Mouse (Mus musculus): ENCODE data around the gene Atxn7l2. TPM values are rescaled to one million over a fixed set of nuclear protein-coding genes. Genes with fewer than 3 reads are reported as not detected.

The Atxn7l2 gene
- polyA plus RNA-seq (2015; fragmentation: Nextera tagmentation; extraction: Ambion mirVana) = 3.4 and 4.0 TPM in 2 replicates

DNA sequence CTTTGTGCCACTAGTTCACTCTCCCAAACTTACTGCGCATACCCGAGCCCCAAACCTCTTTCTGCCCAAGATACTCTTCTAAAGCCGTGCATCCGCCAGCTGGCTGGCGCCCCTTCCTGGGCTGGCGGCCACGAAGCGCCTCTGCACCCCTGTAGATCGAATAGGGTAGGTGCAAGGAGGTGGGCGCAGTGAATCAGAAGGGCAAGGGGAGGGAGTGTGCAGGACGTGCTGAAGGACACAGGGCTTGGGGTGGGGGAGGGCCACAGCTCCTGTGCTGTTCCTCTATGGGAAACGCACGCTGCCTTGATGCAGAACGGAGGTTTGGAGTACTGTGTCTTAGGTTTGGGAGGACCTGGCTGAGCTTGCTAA lies at the start of gene Atxn7l2:
TSS of gene Atxn7l2 (minus strand) at position 164 of the 369 bp plus-strand sequence.
- H3K27me3 ChIP-seq (replicated peaks; ENCODE audit: control insufficient read depth, insufficient read depth, low read length) = 0 out of 2 replicates have a peak, but pooled peaks cover 3% of the 10 kb centered on the region
- H3K36me3 ChIP-seq (ENCODE audit: control insufficient read depth, insufficient read depth) = peaks cover 15% of the 10 kb centered on the region
- peak; percentile 40 for ATAC-seq
- H3K9ac ChIP-seq (ENCODE audit: low read depth, low read length) = peak within 1 kb of the TSS; percentile 75
- peak; percentile 62 for TF ChIP-seq CTCF (IDR thresholded peaks at IDR 0.05; ENCODE audit: low read depth)
- no peaks in the 10 kb centered on the region for H3K9me3 ChIP-seq (ENCODE audit: control insufficient read depth)
- peak within 1 kb of the TSS; percentile 73 for H3K4me3 ChIP-seq (ENCODE audit: low read depth, low read length)
- H3K27ac ChIP-seq (ENCODE audit: low read depth, low read length) = peak within 1 kb of the TSS; percentile 80
- peaks cover 5% of the 10 kb centered on the region for H3K4me1 ChIP-seq (replicated peaks; ENCODE audit: control insufficient read depth, insufficient read depth, low read length)
- WGBS = 0% methylated on average over 14 of the region's 14 CpGs
- peak within 1 kb of the TSS; percentile 95 for H3K4me2 ChIP-seq (replicated peaks; ENCODE audit: low read depth)

DNA sequence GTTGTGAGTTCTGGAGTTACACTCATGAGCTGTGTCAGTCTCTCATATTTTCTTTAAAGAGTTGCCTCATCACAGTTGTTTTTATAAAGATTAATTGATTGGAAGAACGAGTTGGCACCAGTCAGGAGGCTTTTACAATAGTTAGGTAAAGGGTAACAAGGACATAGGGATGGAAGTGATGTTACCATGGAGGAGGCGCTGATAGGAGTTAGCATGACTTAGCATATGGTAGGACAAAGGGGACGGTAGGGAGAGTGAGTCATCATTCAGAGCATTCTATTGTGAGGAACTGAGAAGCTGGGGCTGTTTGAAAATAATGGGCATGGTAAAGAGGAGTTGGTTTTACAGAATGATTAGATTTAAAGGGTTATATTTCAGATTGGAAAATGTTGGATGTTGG lies 48.6 kb upstream of the Atxn7l2 start:
- Histone ChIP-seq H3K4me2 (replicated peaks; ENCODE audit: low read depth) (no peak overlapping the region; the same call in 1 of the 2 replicates), H3K27ac (ENCODE audit: low read depth, low read length) (no peak overlapping the region), H3K4me1 (replicated peaks; ENCODE audit: control insufficient read depth, insufficient read depth, low read length) (no peaks in the 10 kb centered on the region), H3K9me3 (ENCODE audit: control insufficient read depth) (no peaks in the 10 kb centered on the region), H3K4me3 (ENCODE audit: low read depth, low read length) (no peak overlapping the region), H3K36me3 (ENCODE audit: control insufficient read depth, insufficient read depth) (peaks cover 16% of the 10 kb centered on the region), H3K27me3 (replicated peaks; ENCODE audit: control insufficient read depth, insufficient read depth, low read length) (no peaks in the 10 kb centered on the region), H3K9ac (ENCODE audit: low read depth, low read length) (no peak overlapping the region)
- WGBS = 57% methylated on average over 3 of the region's 3 CpGs
- no peak for TF ChIP-seq CTCF (IDR thresholded peaks at IDR 0.05; ENCODE audit: low read depth)
- ATAC-seq = no peak

DNA sequence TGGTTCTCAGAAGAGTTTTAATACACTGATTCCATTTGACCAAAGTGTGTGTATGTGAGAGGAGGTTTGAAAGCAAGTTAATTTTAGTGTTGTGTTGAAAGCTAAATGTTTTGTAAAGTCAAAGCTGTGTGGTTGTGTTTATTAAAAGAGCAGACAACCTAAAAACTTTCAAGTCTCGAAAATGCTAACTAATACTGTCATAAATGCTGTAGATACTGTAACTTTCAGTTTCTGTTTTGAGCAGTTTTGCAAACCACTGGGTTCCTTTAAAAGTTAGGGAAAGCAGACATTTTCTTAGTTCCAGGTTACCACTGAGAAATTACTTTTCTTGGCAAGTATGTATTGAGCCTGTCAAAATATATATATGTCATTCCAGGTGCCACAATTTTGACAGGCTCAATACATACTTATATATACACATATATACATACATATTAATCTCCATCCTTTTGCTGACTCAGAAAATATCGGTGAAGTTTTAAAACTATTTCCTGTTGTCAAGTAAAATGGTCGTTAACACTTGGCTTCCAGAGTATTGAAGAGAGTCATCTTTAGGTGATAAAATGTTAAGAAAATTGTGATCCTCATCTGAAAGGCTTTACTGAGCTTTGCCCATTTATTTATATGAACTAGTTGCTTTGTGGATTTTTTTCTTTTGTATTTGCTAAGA lies 47.2 kb upstream of the Atxn7l2 start:
- TF ChIP-seq CTCF (IDR thresholded peaks at IDR 0.05; ENCODE audit: low read depth) = no peak
- peak overlapping the region; percentile 71 for H3K27ac ChIP-seq (ENCODE audit: low read depth, low read length)
- no peak for ATAC-seq
- no peaks in the 10 kb centered on the region for H3K4me1 ChIP-seq (replicated peaks; ENCODE audit: control insufficient read depth, insufficient read depth, low read length)
- peak overlapping the region; percentile 91 for H3K4me3 ChIP-seq (ENCODE audit: low read depth, low read length)
- no peaks in the 10 kb centered on the region for H3K27me3 ChIP-seq (replicated peaks; ENCODE audit: control insufficient read depth, insufficient read depth, low read length)
- no peaks in the 10 kb centered on the region for H3K9me3 ChIP-seq (ENCODE audit: control insufficient read depth)
- 40% methylated on average over 3 of the region's 3 CpGs for WGBS
- H3K9ac ChIP-seq (ENCODE audit: low read depth, low read length) = peak overlapping the region; percentile 83
- peaks cover 10% of the 10 kb centered on the region; the same call in 1 of the 2 replicates for H3K36me3 ChIP-seq (ENCODE audit: control insufficient read depth, insufficient read depth)
- peak overlapping the region; percentile 86 for H3K4me2 ChIP-seq (replicated peaks; ENCODE audit: low read depth)

DNA sequence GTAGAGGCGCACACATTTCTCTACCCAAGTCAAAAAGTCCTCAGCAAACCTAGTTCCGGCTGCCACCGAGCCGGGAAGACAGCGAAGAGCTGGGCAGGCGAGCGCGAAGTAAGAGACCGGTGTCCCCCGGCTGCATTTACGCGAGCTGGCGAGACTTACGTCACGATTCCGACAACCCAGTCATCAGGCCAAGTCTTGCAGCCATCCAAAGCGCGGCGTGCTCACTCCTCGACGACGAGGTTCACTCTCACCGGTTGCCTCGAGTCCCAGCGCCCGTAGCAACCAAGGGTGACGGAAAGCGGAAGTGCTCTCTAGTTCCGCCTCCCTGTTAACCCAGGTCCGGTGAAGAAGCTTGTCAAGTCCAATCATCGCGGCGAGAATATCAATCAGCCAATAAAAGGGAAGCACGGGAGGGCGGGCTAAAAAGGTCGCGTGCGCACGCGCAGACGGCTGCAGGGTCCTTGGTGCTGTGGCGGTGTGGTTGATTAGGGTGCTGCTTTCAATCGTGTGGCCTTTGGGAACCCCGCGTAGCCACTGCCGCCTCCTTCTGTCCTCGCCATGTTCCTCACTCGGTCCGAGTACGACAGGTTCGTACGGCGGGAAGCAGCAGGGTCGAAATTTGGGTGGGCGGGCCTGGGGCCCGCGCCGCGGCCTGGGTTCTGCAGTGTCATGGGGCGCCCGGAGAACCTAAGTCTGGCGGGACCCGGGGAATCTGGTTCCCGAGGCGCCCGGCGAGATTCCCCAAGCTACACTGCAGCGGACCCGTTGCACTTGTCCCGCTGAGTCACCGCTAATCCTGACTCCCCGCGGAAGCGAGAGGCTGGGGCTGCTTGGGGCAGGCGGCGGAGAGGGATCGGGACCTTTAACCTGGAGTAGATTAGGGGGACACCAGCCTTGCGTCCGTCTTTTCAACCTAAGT lies 46.2 kb upstream of the Atxn7l2 start, which contains the start of gene Psma5:
TSS of gene Psma5 (plus strand) at position 208 of the 919 bp plus-strand sequence.
- Histone ChIP-seq H3K27me3 (replicated peaks; ENCODE audit: control insufficient read depth, insufficient read depth, low read length) (no peaks in the 10 kb centered on the region), H3K9me3 (ENCODE audit: control insufficient read depth) (no peaks in the 10 kb centered on the region), H3K4me2 (replicated peaks; ENCODE audit: low read depth) (peak within 1 kb of the TSS; percentile 86), H3K27ac (ENCODE audit: low read depth, low read length) (peak within 1 kb of the TSS; percentile 71), H3K36me3 (ENCODE audit: control insufficient read depth, insufficient read depth) (peaks cover 3% of the 10 kb centered on the region; the same call in 1 of the 2 replicates), H3K4me1 (replicated peaks; ENCODE audit: control insufficient read depth, insufficient read depth, low read length) (no peaks in the 10 kb centered on the region), H3K9ac (ENCODE audit: low read depth, low read length) (peak within 1 kb of the TSS; percentile 83), H3K4me3 (ENCODE audit: low read depth, low read length) (peak within 1 kb of the TSS; percentile 91)
- peak; percentile 99 for ATAC-seq
- under 1% methylated on average over 78 of the region's 79 CpGs for WGBS
- no peak for TF ChIP-seq CTCF (IDR thresholded peaks at IDR 0.05; ENCODE audit: low read depth)

DNA sequence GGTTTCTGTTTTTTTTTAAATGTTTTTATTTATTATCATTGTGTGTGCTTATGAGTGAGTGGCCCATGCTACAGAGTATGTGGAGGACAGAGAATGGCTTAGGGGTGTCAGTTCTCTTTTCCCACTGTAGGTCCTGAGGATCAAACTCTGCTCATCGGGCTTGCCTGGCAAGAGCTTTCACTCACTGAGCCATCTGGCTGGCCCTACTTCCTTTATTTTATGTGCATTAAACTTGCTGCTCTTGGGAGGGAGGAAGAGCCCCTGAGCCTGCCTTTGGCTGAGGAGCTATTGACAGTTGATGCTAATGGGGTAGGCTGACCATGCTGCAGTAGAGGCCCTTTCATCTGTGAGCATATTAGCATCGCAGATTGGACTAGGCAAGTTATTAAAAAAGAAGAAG lies 36.1 kb upstream of the Atxn7l2 start:
- no peak for TF ChIP-seq CTCF (IDR thresholded peaks at IDR 0.05; ENCODE audit: low read depth)
- H3K36me3 ChIP-seq (ENCODE audit: control insufficient read depth, insufficient read depth) = no peaks in the 10 kb centered on the region
- H3K9me3 ChIP-seq (ENCODE audit: control insufficient read depth) = no peaks in the 10 kb centered on the region
- H3K4me1 ChIP-seq (replicated peaks; ENCODE audit: control insufficient read depth, insufficient read depth, low read length) = no peaks in the 10 kb centered on the region
- H3K4me3 ChIP-seq (ENCODE audit: low read depth, low read length) = no peak overlapping the region
- no peak for ATAC-seq
- H3K9ac ChIP-seq (ENCODE audit: low read depth, low read length) = no peak overlapping the region
- no peaks in the 10 kb centered on the region for H3K27me3 ChIP-seq (replicated peaks; ENCODE audit: control insufficient read depth, insufficient read depth, low read length)
- no peak overlapping the region for H3K27ac ChIP-seq (ENCODE audit: low read depth, low read length)
- 77% methylated on average over 2 of the region's 2 CpGs for WGBS
- no peak overlapping the region for H3K4me2 ChIP-seq (replicated peaks; ENCODE audit: low read depth)

DNA sequence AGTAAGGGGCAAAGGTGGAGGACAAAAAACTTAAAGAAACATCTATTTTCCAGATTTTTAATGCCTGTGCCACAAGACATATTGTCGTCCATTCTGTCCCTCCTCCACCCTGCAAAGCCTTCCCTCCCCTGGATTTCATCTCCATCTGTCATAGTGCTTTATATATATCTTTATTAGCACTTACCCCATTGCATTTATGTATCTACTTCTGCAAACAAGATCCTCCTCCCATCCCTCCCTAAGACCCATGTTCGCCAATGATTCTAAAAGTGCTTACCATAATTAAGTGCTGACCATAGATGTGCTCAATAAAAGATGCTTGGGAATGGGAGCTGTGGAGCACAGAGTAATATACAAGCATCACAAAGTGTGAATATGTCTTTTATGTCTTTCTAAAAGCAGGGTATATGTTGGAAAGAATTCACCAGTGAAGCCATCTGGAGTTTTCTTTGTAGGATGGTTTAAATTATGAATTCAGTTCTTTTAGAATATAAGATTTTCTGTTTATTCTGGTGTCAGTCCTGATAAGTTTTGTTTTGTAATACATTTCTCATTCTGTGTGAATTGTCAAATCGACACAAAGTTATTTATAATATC lies 30.6 kb upstream of the Atxn7l2 start:
- H3K27me3 ChIP-seq (replicated peaks; ENCODE audit: control insufficient read depth, insufficient read depth, low read length) = no peaks in the 10 kb centered on the region
- no peak for TF ChIP-seq CTCF (IDR thresholded peaks at IDR 0.05; ENCODE audit: low read depth)
- no peaks in the 10 kb centered on the region for H3K9me3 ChIP-seq (ENCODE audit: control insufficient read depth)
- no peak for ATAC-seq
- no peak overlapping the region for H3K4me3 ChIP-seq (ENCODE audit: low read depth, low read length)
- no peak overlapping the region for H3K4me2 ChIP-seq (replicated peaks; ENCODE audit: low read depth)
- no peak overlapping the region for H3K9ac ChIP-seq (ENCODE audit: low read depth, low read length)
- no peak overlapping the region for H3K27ac ChIP-seq (ENCODE audit: low read depth, low read length)
- WGBS = 90% methylated on average over 3 of the region's 3 CpGs
- H3K36me3 ChIP-seq (ENCODE audit: control insufficient read depth, insufficient read depth) = no peaks in the 10 kb centered on the region
- no peaks in the 10 kb centered on the region for H3K4me1 ChIP-seq (replicated peaks; ENCODE audit: control insufficient read depth, insufficient read depth, low read length)
